Mouse (Mus musculus): Measurements from ENCODE around the gene Dip2b. TPM values are rescaled to one million over a fixed set of nuclear protein-coding genes. Genes with fewer than 3 reads are reported as not detected.

The Dip2b gene
- polyA plus RNA-seq, 1 experiment: 18.1 TPM

DNA sequence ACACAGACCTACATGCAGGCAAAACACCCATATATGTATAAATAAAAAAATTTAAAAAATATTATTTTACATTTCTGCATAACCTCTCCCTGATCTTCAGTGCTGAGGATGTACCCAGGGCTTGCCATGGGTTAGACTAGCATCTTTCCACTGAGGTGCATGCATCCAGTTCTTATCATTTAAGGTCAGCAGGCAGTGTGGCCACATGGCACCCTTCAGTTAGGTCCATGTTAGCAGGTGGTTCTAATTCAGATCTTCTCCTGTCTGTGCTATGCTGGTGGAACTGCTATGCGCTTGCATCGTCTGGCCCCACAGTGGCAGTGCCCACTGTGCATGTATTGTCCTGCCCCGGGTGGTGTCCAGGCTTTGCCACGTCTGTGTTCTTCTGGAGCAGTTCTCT lies 37.9 kb downstream of the Dip2b start:
- DNase-seq: no peak
- Histone ChIP-seq H3K27me3 (ENCODE audit: control insufficient read depth, insufficient read depth, low read length) (no peaks in the 10 kb centered on the region), H3K36me3 (ENCODE audit: control insufficient read depth, insufficient read depth, low read length) (no peaks in the 10 kb centered on the region), H3K4me3 (ENCODE audit: control insufficient read depth, insufficient read depth, low read length) (no peak overlapping the region), H3K4me1 (replicated peaks; ENCODE audit: control insufficient read depth, insufficient read depth, low read length) (peaks cover 14% of the 10 kb centered on the region), H3K27ac (ENCODE audit: control insufficient read depth, insufficient read depth, low read length) (no peak overlapping the region)
- 92% methylated on average over 4 of the region's 4 CpGs for WGBS
- TF ChIP-seq POLR2A (IDR thresholded peaks at IDR 0.05; ENCODE audit: control insufficient read depth, extremely low read depth, insufficient read depth, low read length, poor library complexity): no peak
- TF ChIP-seq CTCF (IDR thresholded peaks at IDR 0.05; ENCODE audit: borderline replicate concordance, control insufficient read depth, extremely low read depth, insufficient read depth, low read length, poor library complexity): no peak

GRCm38 (mm10) chr15:100080833-100081477 lies 42.5 kb downstream of the Dip2b start:
- TF ChIP-seq CTCF (IDR thresholded peaks at IDR 0.05; ENCODE audit: borderline replicate concordance, control insufficient read depth, extremely low read depth, insufficient read depth, low read length, poor library complexity) (no peak), POLR2A (IDR thresholded peaks at IDR 0.05; ENCODE audit: control insufficient read depth, extremely low read depth, insufficient read depth, low read length, poor library complexity) (no peak)
- H3K27me3 ChIP-seq (ENCODE audit: control insufficient read depth, insufficient read depth, low read length): no peaks in the 10 kb centered on the region
- WGBS: 25% methylated on average over 1 of the region's 1 CpGs
- no peak overlapping the region for H3K4me3 ChIP-seq (ENCODE audit: control insufficient read depth, insufficient read depth, low read length)
- no peaks in the 10 kb centered on the region for H3K36me3 ChIP-seq (ENCODE audit: control insufficient read depth, insufficient read depth, low read length)
- peaks cover 12% of the 10 kb centered on the region; the same call in 1 of the 2 replicates for H3K4me1 ChIP-seq (replicated peaks; ENCODE audit: control insufficient read depth, insufficient read depth, low read length)
- no peak for DNase-seq
- H3K27ac ChIP-seq (ENCODE audit: control insufficient read depth, insufficient read depth, low read length): no peak overlapping the region

GRCm38 (mm10) chr15:100081478-100081998 lies 43.1 kb downstream of the Dip2b start:
- no peak for DNase-seq
- peaks cover 11% of the 10 kb centered on the region; the same call in 1 of the 2 replicates for H3K4me1 ChIP-seq (replicated peaks; ENCODE audit: control insufficient read depth, insufficient read depth, low read length)
- 90% methylated on average over 6 of the region's 6 CpGs for WGBS
- no peak overlapping the region for H3K4me3 ChIP-seq (ENCODE audit: control insufficient read depth, insufficient read depth, low read length)
- H3K27ac ChIP-seq (ENCODE audit: control insufficient read depth, insufficient read depth, low read length): no peak overlapping the region
- H3K36me3 ChIP-seq (ENCODE audit: control insufficient read depth, insufficient read depth, low read length): no peaks in the 10 kb centered on the region
- no peaks in the 10 kb centered on the region for H3K27me3 ChIP-seq (ENCODE audit: control insufficient read depth, insufficient read depth, low read length)
- TF ChIP-seq POLR2A (IDR thresholded peaks at IDR 0.05; ENCODE audit: control insufficient read depth, extremely low read depth, insufficient read depth, low read length, poor library complexity) (no peak), CTCF (IDR thresholded peaks at IDR 0.05; ENCODE audit: borderline replicate concordance, control insufficient read depth, extremely low read depth, insufficient read depth, low read length, poor library complexity) (no peak)

DNA sequence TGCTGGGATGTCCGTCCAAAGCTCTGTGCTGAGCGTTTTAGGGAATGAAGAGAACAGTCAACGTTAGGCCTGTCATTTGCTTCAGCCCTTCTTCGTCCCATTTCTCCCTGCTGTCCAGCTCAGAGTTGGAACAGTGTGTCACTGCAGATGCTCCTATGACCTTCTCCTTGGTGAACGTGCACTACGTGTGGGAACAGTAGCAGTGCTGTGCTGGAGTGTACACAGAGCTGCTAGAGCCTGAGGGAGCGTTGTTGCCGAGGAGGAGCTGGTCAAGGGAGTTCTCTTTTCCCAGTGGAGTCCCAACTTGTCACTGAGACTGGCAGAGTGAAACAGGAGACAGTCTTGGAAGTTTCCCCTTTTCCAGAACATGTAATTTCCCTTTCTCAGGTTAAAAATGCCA lies 43.6 kb downstream of the Dip2b start:
- Histone ChIP-seq H3K36me3 (ENCODE audit: control insufficient read depth, insufficient read depth, low read length) (no peaks in the 10 kb centered on the region), H3K27me3 (ENCODE audit: control insufficient read depth, insufficient read depth, low read length) (no peaks in the 10 kb centered on the region), H3K27ac (ENCODE audit: control insufficient read depth, insufficient read depth, low read length) (no peak overlapping the region), H3K4me1 (replicated peaks; ENCODE audit: control insufficient read depth, insufficient read depth, low read length) (peaks cover 9% of the 10 kb centered on the region; the same call in 1 of the 2 replicates), H3K4me3 (ENCODE audit: control insufficient read depth, insufficient read depth, low read length) (no peak overlapping the region)
- 94% methylated on average over 8 of the region's 8 CpGs for WGBS
- TF ChIP-seq CTCF (IDR thresholded peaks at IDR 0.05; ENCODE audit: borderline replicate concordance, control insufficient read depth, extremely low read depth, insufficient read depth, low read length, poor library complexity) (no peak), POLR2A (IDR thresholded peaks at IDR 0.05; ENCODE audit: control insufficient read depth, extremely low read depth, insufficient read depth, low read length, poor library complexity) (no peak)
- DNase-seq: no peak

DNA sequence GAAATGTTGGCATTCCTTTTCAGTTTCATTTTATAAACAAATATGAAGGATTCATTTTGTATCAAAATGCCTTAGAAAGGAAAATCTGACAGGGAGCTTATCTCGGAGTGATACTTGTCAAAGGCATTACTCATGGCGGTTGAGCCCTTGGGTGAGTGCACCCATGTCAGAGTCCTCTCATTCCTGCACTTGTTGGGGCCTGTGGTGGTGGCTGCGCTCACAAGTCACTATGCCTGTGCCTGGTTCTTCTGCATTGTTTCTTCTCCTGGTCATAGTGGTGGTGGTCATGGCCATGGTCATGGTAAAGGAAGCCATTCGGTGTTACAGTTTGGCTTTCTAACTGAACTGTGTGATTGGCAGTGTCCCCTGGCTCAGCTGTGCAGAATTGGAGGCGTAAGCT lies 44.3 kb downstream of the Dip2b start:
- peaks cover 9% of the 10 kb centered on the region; the same call in 1 of the 2 replicates for H3K4me1 ChIP-seq (replicated peaks; ENCODE audit: control insufficient read depth, insufficient read depth, low read length)
- no peak for TF ChIP-seq POLR2A (IDR thresholded peaks at IDR 0.05; ENCODE audit: control insufficient read depth, extremely low read depth, insufficient read depth, low read length, poor library complexity)
- WGBS: 95% methylated on average over 5 of the region's 5 CpGs

GRCm38 (mm10) chr15:100083882-100084281 lies 45.4 kb downstream of the Dip2b start:
- H3K27ac ChIP-seq (ENCODE audit: control insufficient read depth, insufficient read depth, low read length): no peak overlapping the region
- no peak overlapping the region for H3K4me3 ChIP-seq (ENCODE audit: control insufficient read depth, insufficient read depth, low read length)
- H3K36me3 ChIP-seq (ENCODE audit: control insufficient read depth, insufficient read depth, low read length): no peaks in the 10 kb centered on the region
- no peak for DNase-seq
- no peak for TF ChIP-seq CTCF (IDR thresholded peaks at IDR 0.05; ENCODE audit: borderline replicate concordance, control insufficient read depth, extremely low read depth, insufficient read depth, low read length, poor library complexity)
- TF ChIP-seq POLR2A (IDR thresholded peaks at IDR 0.05; ENCODE audit: control insufficient read depth, extremely low read depth, insufficient read depth, low read length, poor library complexity): no peak
- WGBS: 88% methylated on average over 6 of the region's 6 CpGs
- no peaks in the 10 kb centered on the region for H3K27me3 ChIP-seq (ENCODE audit: control insufficient read depth, insufficient read depth, low read length)
- H3K4me1 ChIP-seq (replicated peaks; ENCODE audit: control insufficient read depth, insufficient read depth, low read length): peaks cover 14% of the 10 kb centered on the region; the same call in 1 of the 2 replicates

More for the DNA sequence above, 44.3 kb downstream of the Dip2b start:
- Histone ChIP-seq H3K36me3 (ENCODE audit: control insufficient read depth, insufficient read depth, low read length) (no peaks in the 10 kb centered on the region), H3K27me3 (ENCODE audit: control insufficient read depth, insufficient read depth, low read length) (no peaks in the 10 kb centered on the region), H3K4me3 (ENCODE audit: control insufficient read depth, insufficient read depth, low read length) (no peak overlapping the region), H3K27ac (ENCODE audit: control insufficient read depth, insufficient read depth, low read length) (no peak overlapping the region)
- no peak for DNase-seq
